Comparison of ENCODE assay signal across 8 mouse cellular contexts in the genomic region with DNA sequence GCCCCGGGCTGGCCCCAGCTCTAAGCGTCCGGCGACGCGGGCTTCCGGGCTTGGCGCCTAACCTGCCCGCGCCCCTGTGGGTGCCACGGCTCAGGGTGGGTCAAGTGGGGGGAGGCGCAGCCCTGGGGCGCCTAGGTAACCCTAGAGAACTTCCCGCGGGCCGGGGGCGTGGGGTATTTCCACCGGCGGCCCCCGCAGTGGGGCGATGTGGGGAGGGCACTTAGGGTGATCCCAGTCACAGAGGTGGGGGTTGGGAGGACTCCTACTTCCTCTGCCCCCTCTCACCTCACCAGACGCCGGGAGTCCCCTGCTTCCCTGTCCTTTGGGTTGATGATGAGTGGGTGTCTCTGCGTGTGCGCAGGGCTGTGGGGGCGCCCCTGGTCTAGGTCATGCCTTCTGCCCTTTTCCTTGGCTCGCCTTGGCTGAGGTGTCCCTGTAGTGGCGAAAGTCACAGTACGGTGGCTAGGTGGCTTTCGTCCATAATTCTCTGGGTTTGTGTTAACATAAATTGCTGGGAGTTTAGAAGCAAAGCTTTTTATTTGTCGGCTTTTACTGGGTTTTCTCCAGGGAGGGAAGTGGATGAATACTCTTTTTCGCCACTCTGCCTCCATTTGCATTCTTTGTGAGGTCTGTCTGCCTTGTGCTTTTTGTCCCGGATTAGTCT. TPM values are rescaled to one million over a fixed set of nuclear protein-coding genes. Genes with fewer than 3 reads are reported as not detected.
DNase-seq lines count a peak whose midpoint lies in the region; ATAC-seq and TF ChIP-seq lines count a peak whose summit lies in the region.

No protein-coding gene starts in this region.

- intact Hi-C loops in heart, adult 2 months (cut with DNase I) = loop anchor here (2.0 to 10.0 kb wide), 2 partner anchors 43 to 301 kb away; partner anchors contain the start of gene Sec62

- TF ChIP-seq POLR2A in heart, adult 2 months (IDR thresholded peaks at IDR 0.05; ENCODE audit: insufficient read depth, low read depth, low read length) = 0 out of 2 replicates have a peak, but pooled peaks have one; percentile 8
- no peak for TF ChIP-seq POLR2A in limb, embryonic 14.5 days (IDR thresholded peaks at IDR 0.05; ENCODE audit: borderline replicate concordance, extremely low read depth, insufficient read depth, insufficient read length)

- peaks cover 10% of the 10 kb centered on the region for H3K36me3 ChIP-seq in erythroblast, embryonic 14.5 days (ENCODE audit: control insufficient read depth)
- H3K36me3 ChIP-seq in heart, adult 2 months (ENCODE audit: control insufficient read depth, insufficient read depth, low read length) = peaks cover 30% of the 10 kb centered on the region
- peaks cover 3% of the 10 kb centered on the region; the same call in 1 of the 2 replicates for H3K36me3 ChIP-seq in limb, embryonic 14.5 days (ENCODE audit: control insufficient read depth, insufficient read depth, low read length)
- H3K36me3 ChIP-seq in midbrain, embryonic 14.5 days (ENCODE audit: control insufficient read depth, insufficient read depth, low read length) = 0 out of 2 replicates have a peak, but pooled peaks cover 8% of the 10 kb centered on the region

- H3K4me1 ChIP-seq in erythroblast, embryonic 14.5 days (ENCODE audit: control insufficient read depth) = peaks cover 49% of the 10 kb centered on the region
- peaks cover 10% of the 10 kb centered on the region for H3K4me1 ChIP-seq in heart, adult 2 months (ENCODE audit: control insufficient read depth, insufficient read depth, low read length)
- H3K4me1 ChIP-seq in limb, embryonic 14.5 days (ENCODE audit: control insufficient read depth, insufficient read depth, low read length) = peaks cover 23% of the 10 kb centered on the region
- peaks cover 45% of the 10 kb centered on the region for H3K4me1 ChIP-seq in midbrain, embryonic 14.5 days (ENCODE audit: control insufficient read depth, insufficient read depth, low read length)

- WGBS in heart, adult 2 months = under 1% methylated on average over 33 of the region's 33 CpGs
- WGBS in limb, embryonic 14.5 days = under 1% methylated on average over 29 of the region's 33 CpGs
- under 1% methylated on average over 33 of the region's 33 CpGs for WGBS in midbrain, embryonic 14.5 days

- peak overlapping the region; percentile 81 for H3K4me3 ChIP-seq in erythroblast, embryonic 14.5 days (replicated peaks)
- H3K4me3 ChIP-seq in heart, adult 2 months = peak overlapping the region; percentile 96
- peak overlapping the region; percentile 93 for H3K4me3 ChIP-seq in limb, embryonic 14.5 days (replicated peaks; ENCODE audit: low read length)
- peak overlapping the region; percentile 97 for H3K4me3 ChIP-seq in midbrain, embryonic 14.5 days (replicated peaks; ENCODE audit: low read depth, low read length)

- H3K27me3 ChIP-seq in erythroblast, embryonic 14.5 days (ENCODE audit: control insufficient read depth) = peaks cover 15% of the 10 kb centered on the region
- H3K27me3 ChIP-seq in heart, adult 2 months (ENCODE audit: control insufficient read depth, insufficient read depth, low read length) = no peaks in the 10 kb centered on the region
- no peaks in the 10 kb centered on the region for H3K27me3 ChIP-seq in limb, embryonic 14.5 days (ENCODE audit: control insufficient read depth, insufficient read depth, low read length)
- H3K27me3 ChIP-seq in midbrain, embryonic 14.5 days (ENCODE audit: control insufficient read depth, insufficient read depth, low read length) = no peaks in the 10 kb centered on the region

- DNase-seq in embryo, embryonic 11 days = peak; percentile 67
- DNase-seq in heart, adult 2 months = peak; percentile 76 to 77
- DNase-seq in kidney, adult 18-20 months = peak; percentile 70
- peak; percentile 28 for DNase-seq in limb, embryonic 14.5 days (ENCODE audit: low spot score)
- DNase-seq in midbrain, embryonic 14.5 days = peak; percentile 73
- DNase-seq in spleen, postnatal 36 days (ENCODE audit: low spot score in 2 of 2) = peak; percentile 52 to 57

- peak overlapping the region; percentile 80 for H3K4me2 ChIP-seq in limb, embryonic 14.5 days (replicated peaks; ENCODE audit: low read depth, low read length, severe bottlenecking)
- peak overlapping the region; percentile 86 for H3K4me2 ChIP-seq in midbrain, embryonic 14.5 days (ENCODE audit: low read length)

- peak overlapping the region; percentile 92 for H3K9ac ChIP-seq in heart, adult 2 months (ENCODE audit: low read depth, low read length)
- H3K9ac ChIP-seq in limb, embryonic 14.5 days (ENCODE audit: low read depth, low read length, severe bottlenecking) = peak overlapping the region; percentile 90
- H3K9ac ChIP-seq in midbrain, embryonic 14.5 days (replicated peaks; ENCODE audit: low read length) = peak overlapping the region; percentile 89

- TF ChIP-seq EP300 in heart, adult 2 months (IDR thresholded peaks at IDR 0.05; ENCODE audit: insufficient read depth, low read depth, low read length) = 0 out of 2 replicates have a peak, but pooled peaks have one; percentile 8

- no peaks in the 10 kb centered on the region for H3K79me2 ChIP-seq in heart, adult 2 months (replicated peaks; ENCODE audit: control insufficient read depth, insufficient read depth, low read length)

- no peaks in the 10 kb centered on the region for H3K9me3 ChIP-seq in erythroblast, embryonic 14.5 days (ENCODE audit: control insufficient read depth, low read length)
- H3K9me3 ChIP-seq in limb, embryonic 14.5 days (ENCODE audit: control insufficient read depth, low read length) = no peaks in the 10 kb centered on the region
- no peaks in the 10 kb centered on the region for H3K9me3 ChIP-seq in midbrain, embryonic 14.5 days (ENCODE audit: control insufficient read depth, low read length)

- ATAC-seq in erythroblast, adult 5-6 weeks (replicated peaks; ENCODE audit: low FRiP score, poor library complexity, severe bottlenecking) = no peak
- ATAC-seq in limb, embryonic 14.5 days (ENCODE audit: low FRiP score, low read depth) = peak; percentile 1; the same call in 1 of the 2 replicates
- no peak; the same call in none of the 2 replicates for ATAC-seq in midbrain, embryonic 14.5 days (ENCODE audit: low FRiP score, low TSS enrichment)

- no peak for TF ChIP-seq CTCF in heart, adult 2 months (IDR thresholded peaks at IDR 0.05)

- peak overlapping the region; percentile 95 for H3K27ac ChIP-seq in heart, adult 2 months
- H3K27ac ChIP-seq in limb, embryonic 14.5 days (replicated peaks; ENCODE audit: low read depth, low read length) = peak overlapping the region; percentile 98
- peak overlapping the region; percentile 100 for H3K27ac ChIP-seq in midbrain, embryonic 14.5 days (replicated peaks; ENCODE audit: low read depth, low read length)

RNA-seq across cellular contexts. Expression of gene Skil, which starts 0.8 kb away (rescaled TPM):
- 0.15 and 0.19 TPM in 2 replicates for polyA plus RNA-seq in erythroblast, embryonic 14.5 days (2012)
- total RNA-seq in erythroblast, adult 5-6 weeks (2015; ENCODE audit: low replicate concordance) = 2.3 and 3.5 TPM in 2 replicates
- 5.3 and 6.8 TPM in 2 replicates for total RNA-seq in erythroblast, adult 5-6 weeks (2017; ENCODE audit: low replicate concordance)
- 10 to 100 TPM; 14.2 to 15.4 TPM for total RNA-seq in heart, adult 2 months (2021)
- polyA plus RNA-seq in heart, adult 2 months (2012; rRNA removed) = 8.0 and 13.8 TPM in 2 replicates
- 13.7 and 14.9 TPM in 2 replicates for polyA plus RNA-seq in limb, embryonic 14.5 days (2012; rRNA removed)
- 20.6 and 23.2 TPM in 2 replicates for polyA plus RNA-seq in limb, embryonic 14.5 days (2014; fragmentation: Nextera tagmentation; extraction: Ambion mirVana)
- 35.0 and 42.4 TPM in 2 replicates for polyA plus RNA-seq in midbrain, embryonic 14.5 days (2014; fragmentation: Nextera tagmentation; extraction: Ambion mirVana)

RNA-seq across cellular contexts. Expression of gene Cldn11, which starts 54.1 kb away (rescaled TPM):
- not detected in 2 replicates for polyA plus RNA-seq in erythroblast, embryonic 14.5 days (2012)
- not detected in 2 replicates for total RNA-seq in erythroblast, adult 5-6 weeks (2015; ENCODE audit: low replicate concordance)
- not detected in 2 replicates for total RNA-seq in erythroblast, adult 5-6 weeks (2017; ENCODE audit: low replicate concordance)
- total RNA-seq in heart, adult 2 months (2021) = under 1 TPM; 0.57 to 0.68 TPM
- polyA plus RNA-seq in heart, adult 2 months (2012; rRNA removed) = 0.59 and 0.94 TPM in 2 replicates
- polyA plus RNA-seq in limb, embryonic 14.5 days (2012; rRNA removed) = 9.2 and 14.0 TPM in 2 replicates
- polyA plus RNA-seq in limb, embryonic 14.5 days (2014; fragmentation: Nextera tagmentation; extraction: Ambion mirVana) = 10.7 and 13.8 TPM in 2 replicates
- polyA plus RNA-seq in midbrain, embryonic 14.5 days (2014; fragmentation: Nextera tagmentation; extraction: Ambion mirVana) = 0.86 and 37.3 TPM in 2 replicates
